Mouse (Mus musculus): Measurements from ENCODE around the gene Olfr201. TPM values are rescaled to one million over a fixed set of nuclear protein-coding genes. Genes with fewer than 3 reads are reported as not detected.
"Not testable (repeated sequence)": the region's sequence is repeated elsewhere in the genome, so short reads cannot be mapped to it uniquely, and the experiment has no call there.

The Olfr201 gene
- not detected in 2 replicates for total RNA-seq (2017)

DNA sequence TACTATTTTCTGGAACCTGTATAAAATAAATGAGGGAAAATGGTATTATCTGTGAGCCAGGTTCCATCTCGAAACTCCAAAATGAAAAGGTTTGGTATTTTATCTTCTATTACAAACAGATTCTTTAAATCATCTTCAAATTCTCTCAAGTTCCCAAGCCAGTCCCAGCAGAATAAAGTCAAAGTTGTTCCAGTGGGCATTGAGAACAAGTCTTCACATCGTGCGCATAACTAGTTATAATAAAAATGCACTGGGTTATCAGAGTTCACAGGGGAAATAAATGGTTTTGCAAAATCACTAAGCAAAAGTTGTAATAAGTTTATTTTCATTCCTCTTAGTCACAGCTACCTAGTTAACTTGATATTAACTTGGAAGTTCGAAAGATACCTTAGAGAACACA lies at the start of gene Olfr201:
Gene Olfr201 (minus strand): TSS at position 101 of the 400 bp plus-strand sequence.
- not testable (repeated sequence) for ATAC-seq (replicated peaks in 1 of 2; ENCODE audit: insufficient read depth in 1 of 2, low FRiP score in 2 of 2, low TSS enrichment in 1 of 2, low read depth in 1 of 2, poor library complexity in 2 of 2, severe bottlenecking in 2 of 2)

DNA sequence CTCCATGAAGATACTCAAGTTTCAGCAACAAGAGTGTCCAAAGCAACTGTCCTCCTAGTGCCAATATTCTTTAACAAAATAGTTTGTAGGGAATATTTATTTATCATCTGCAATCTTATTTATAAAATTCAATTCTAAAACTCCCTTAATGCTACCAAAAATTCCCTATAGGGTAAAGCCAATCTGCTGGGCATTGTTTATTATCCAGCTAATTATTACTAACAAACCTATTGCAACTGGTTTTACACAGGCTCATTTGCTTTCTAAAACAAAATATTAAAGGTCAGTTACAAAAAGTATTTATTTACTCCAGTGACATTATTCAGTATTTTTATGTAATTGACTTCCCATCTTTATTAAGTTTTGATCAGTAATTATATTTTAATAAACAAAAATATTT lies 45.7 kb upstream of the Olfr201 start, which contains the start of gene Olfr204:
Gene Olfr204 (minus strand): TSS at position 101 of the 400 bp plus-strand sequence.
- no peak for ATAC-seq (replicated peaks in 1 of 2; ENCODE audit: insufficient read depth in 1 of 2, low FRiP score in 2 of 2, low TSS enrichment in 1 of 2, low read depth in 1 of 2, poor library complexity in 2 of 2, severe bottlenecking in 2 of 2)

DNA sequence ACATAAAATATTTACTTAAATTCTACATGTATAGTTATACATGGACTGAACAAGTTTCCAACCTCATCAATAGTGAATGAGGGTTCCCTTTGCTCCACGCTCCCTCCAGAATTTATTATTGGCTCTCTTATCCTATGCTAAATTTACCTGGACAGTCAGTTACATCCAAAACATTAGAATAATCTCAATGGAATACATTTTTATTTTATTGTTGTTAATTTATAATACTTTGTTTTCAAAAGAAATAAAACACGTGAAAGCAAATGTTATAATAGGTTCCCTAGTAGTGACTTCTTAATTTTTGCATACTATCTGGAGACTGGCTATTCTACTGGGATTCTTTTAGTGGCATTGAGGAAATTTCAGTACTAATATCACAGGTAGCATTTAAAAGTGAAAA lies 26.1 kb upstream of the Olfr201 start, which contains the start of gene Olfr203:
Gene Olfr203 (plus strand): TSS at position 301 of the 400 bp plus-strand sequence.
- no peak for ATAC-seq (replicated peaks in 1 of 2; ENCODE audit: insufficient read depth in 1 of 2, low FRiP score in 2 of 2, low TSS enrichment in 1 of 2, low read depth in 1 of 2, poor library complexity in 2 of 2, severe bottlenecking in 2 of 2)

DNA sequence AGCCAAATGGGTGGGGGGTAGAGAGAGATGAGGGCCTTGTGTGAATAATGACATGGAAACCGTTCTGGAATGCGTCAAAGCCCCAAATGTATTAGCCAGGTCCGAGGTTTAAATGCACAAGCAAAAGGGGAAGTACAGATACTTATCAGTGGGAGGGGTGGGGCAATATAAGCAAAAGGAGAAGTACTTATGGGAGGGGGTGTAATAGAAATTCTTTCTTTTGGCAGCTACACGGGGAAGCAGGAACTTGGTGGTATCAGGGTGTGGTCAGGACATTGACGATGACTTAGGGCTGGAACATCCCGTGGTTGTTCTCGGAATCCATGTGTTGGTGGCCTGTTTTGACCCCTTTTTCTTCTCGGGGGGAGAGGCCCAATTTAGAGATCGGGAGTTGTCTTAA lies 15.1 kb upstream of the Olfr201 start:
- not testable (repeated sequence) for ATAC-seq (replicated peaks in 1 of 2; ENCODE audit: insufficient read depth in 1 of 2, low FRiP score in 2 of 2, low TSS enrichment in 1 of 2, low read depth in 1 of 2, poor library complexity in 2 of 2, severe bottlenecking in 2 of 2)

GRCm38 (mm10) chr16:59286693-59287092 lies 14.3 kb upstream of the Olfr201 start, which contains the start of gene Olfr202:
TSS of gene Olfr202 (minus strand) at chr16:59286793.
- ATAC-seq (replicated peaks in 1 of 2; ENCODE audit: insufficient read depth in 1 of 2, low FRiP score in 2 of 2, low TSS enrichment in 1 of 2, low read depth in 1 of 2, poor library complexity in 2 of 2, severe bottlenecking in 2 of 2) = no peak

DNA sequence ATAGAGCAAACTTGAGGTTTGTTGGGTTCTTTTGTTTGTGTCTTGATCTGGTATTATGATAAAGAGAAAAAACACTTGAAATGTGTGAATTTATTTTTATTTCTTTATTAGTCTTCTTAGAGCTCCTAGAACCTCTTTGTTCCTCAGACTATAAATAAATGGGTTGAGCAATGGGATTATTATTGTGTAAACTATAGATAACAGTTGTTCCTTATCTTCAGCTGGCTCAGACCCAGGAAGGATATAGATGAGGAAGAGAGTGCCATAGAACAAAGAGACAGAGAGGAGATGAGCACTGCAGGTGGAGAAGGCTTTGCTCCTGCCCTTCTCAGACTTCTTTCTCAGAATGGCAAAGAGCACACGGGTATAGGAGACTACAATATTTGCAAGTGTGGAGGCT lies 11.0 kb upstream of the Olfr201 start:
- ATAC-seq (replicated peaks in 1 of 2; ENCODE audit: insufficient read depth in 1 of 2, low FRiP score in 2 of 2, low TSS enrichment in 1 of 2, low read depth in 1 of 2, poor library complexity in 2 of 2, severe bottlenecking in 2 of 2) = no peak

- no peak for ATAC-seq (replicated peaks in 1 of 2; ENCODE audit: insufficient read depth in 1 of 2, low FRiP score in 2 of 2, low TSS enrichment in 1 of 2, low read depth in 1 of 2, poor library complexity in 2 of 2, severe bottlenecking in 2 of 2)
Measured at GRCm38 (mm10) chr16:59280542-59280941, 8.1 kb upstream of the Olfr201 start.

- ATAC-seq (replicated peaks in 1 of 2; ENCODE audit: insufficient read depth in 1 of 2, low FRiP score in 2 of 2, low TSS enrichment in 1 of 2, low read depth in 1 of 2, poor library complexity in 2 of 2, severe bottlenecking in 2 of 2) = not testable (repeated sequence)
Measured at GRCm38 (mm10) chr16:59269097-59269496, 3.3 kb downstream of the Olfr201 start.

- no peak for ATAC-seq (replicated peaks in 1 of 2; ENCODE audit: insufficient read depth in 1 of 2, low FRiP score in 2 of 2, low TSS enrichment in 1 of 2, low read depth in 1 of 2, poor library complexity in 2 of 2, severe bottlenecking in 2 of 2)
Measured at GRCm38 (mm10) chr16:59249684-59250083, 22.7 kb downstream of the Olfr201 start.

DNA sequence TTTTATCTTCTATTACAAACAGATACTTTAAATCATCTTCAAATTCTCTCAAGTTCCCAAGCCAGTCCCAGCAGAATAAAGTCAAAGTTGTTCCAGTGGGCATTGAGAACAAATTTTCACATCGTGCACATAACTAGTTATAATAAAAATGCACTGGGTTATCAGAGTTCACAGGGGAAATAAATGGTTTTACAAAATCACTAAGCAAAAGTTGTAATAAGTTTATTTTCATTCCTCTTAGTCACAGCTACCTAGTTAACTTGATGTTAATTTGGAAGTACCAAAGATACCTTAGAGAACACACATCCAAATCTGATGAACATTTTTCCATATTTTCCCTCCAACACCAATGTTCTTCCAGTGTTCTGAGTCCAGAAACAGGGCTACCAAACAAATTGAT lies 52.8 kb downstream of the Olfr201 start, which contains the start of gene Olfr199:
Gene Olfr199 (minus strand): TSS at position 101 of the 400 bp plus-strand sequence.
- not testable (repeated sequence) for ATAC-seq (replicated peaks in 1 of 2; ENCODE audit: insufficient read depth in 1 of 2, low FRiP score in 2 of 2, low TSS enrichment in 1 of 2, low read depth in 1 of 2, poor library complexity in 2 of 2, severe bottlenecking in 2 of 2)

- ATAC-seq (replicated peaks in 1 of 2; ENCODE audit: insufficient read depth in 1 of 2, low FRiP score in 2 of 2, low TSS enrichment in 1 of 2, low read depth in 1 of 2, poor library complexity in 2 of 2, severe bottlenecking in 2 of 2) = not testable (repeated sequence)
Measured at GRCm38 (mm10) chr16:59217861-59218260, 54.6 kb downstream of the Olfr201 start.

Other genes with a start within 250 kb of the Olfr201 start
- not detected in 2 replicates for gene Olfr186, start 242.3 kb downstream of the Olfr201 start, total RNA-seq (2017)
- not detected in 2 replicates for gene Olfr187, start 232.9 kb downstream of the Olfr201 start, total RNA-seq (2017)
- gene Olfr190, start 194.6 kb downstream of the Olfr201 start, total RNA-seq (2017) = not detected in 2 replicates
- not detected in 2 replicates for gene Olfr191, start 182.8 kb downstream of the Olfr201 start, total RNA-seq (2017)
- not detected in 2 replicates for gene Olfr193, start 160.8 kb downstream of the Olfr201 start, total RNA-seq (2017)
- not detected in 2 replicates for gene Olfr194, start 151.6 kb downstream of the Olfr201 start, total RNA-seq (2017)
- gene Olfr195, start 125.6 kb downstream of the Olfr201 start, total RNA-seq (2017) = not detected in 2 replicates
- not detected in 2 replicates for gene Olfr196, start 102.2 kb downstream of the Olfr201 start, total RNA-seq (2017)
- not detected in 2 replicates for gene Olfr198, start 69.1 kb downstream of the Olfr201 start, total RNA-seq (2017)
- not detected in 2 replicates for gene Olfr199, start 52.9 kb downstream of the Olfr201 start, total RNA-seq (2017)
- gene Olfr202, start 14.2 kb upstream of the Olfr201 start, total RNA-seq (2017) = not detected in 2 replicates
- gene Olfr203, start 26.2 kb upstream of the Olfr201 start, total RNA-seq (2017) = not detected in 2 replicates
- not detected in 2 replicates for gene Olfr204, start 45.6 kb upstream of the Olfr201 start, total RNA-seq (2017)
- gene Olfr205, start 58.5 kb upstream of the Olfr201 start, total RNA-seq (2017) = not detected in 2 replicates
- gene Olfr206, start 76.6 kb upstream of the Olfr201 start, total RNA-seq (2017) = not detected in 2 replicates
- gene Olfr209, start 91.4 kb upstream of the Olfr201 start, total RNA-seq (2017) = not detected in 2 replicates
- not detected in 2 replicates for gene Gabrr3, start 134.7 kb upstream of the Olfr201 start, total RNA-seq (2017)
- 77.5 and 84.5 TPM in 2 replicates for gene Riox2, start 199.1 kb upstream of the Olfr201 start, total RNA-seq (2017)